ENCODE assay signal across 14 mouse cellular contexts in the genomic region with DNA sequence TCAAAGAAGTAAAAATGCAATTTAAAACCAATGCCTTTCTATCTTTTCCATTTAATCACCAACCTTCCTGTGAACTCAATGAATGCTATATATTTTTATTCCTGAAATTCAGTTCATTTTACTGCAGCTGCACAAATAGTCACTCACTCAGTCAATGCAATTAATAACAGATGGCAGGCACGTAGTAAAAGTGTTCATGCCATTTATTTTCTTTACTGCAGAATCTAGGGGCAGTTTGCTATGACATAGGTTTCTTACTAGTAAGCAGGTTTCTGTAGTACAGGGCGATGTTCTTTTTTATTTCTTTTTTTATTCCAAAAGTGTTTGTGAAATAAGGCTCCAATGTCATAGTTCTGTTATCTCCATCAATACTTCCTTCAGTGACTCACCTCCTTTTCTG.
"Had no signal": no experiment of that assay in that cellular context is flagged by ENCODE, and none has a peak within 500 bp of the region (broad histone marks: within the 10 kb centered on the region; RNA-seq: fewer than 3 reads in every experiment).

No protein-coding gene starts in this region.

- H3K36me3 ChIP-seq: liver, embryonic 13.5 days; lung, embryonic 15.5 days; midbrain, embryonic 12.5 days; neural tube, embryonic 13.5 days; stomach, embryonic 15.5 days had no signal

- H3K9me3 ChIP-seq: liver, embryonic 13.5 days; lung, embryonic 15.5 days; megakaryocyte, embryonic 14.5 days; midbrain, embryonic 12.5 days; neural tube, embryonic 13.5 days; stomach, embryonic 15.5 days had no signal

- ATAC-seq: liver, postnatal 0 days; midbrain, embryonic 16.5 days had no signal

- H3K27me3 ChIP-seq: liver, embryonic 13.5 days; lung, embryonic 15.5 days; megakaryocyte, embryonic 14.5 days; midbrain, embryonic 12.5 days; neural tube, embryonic 13.5 days; stomach, embryonic 15.5 days had no signal

- H3K4me3 ChIP-seq: liver, embryonic 13.5 days; lung, embryonic 15.5 days; megakaryocyte, embryonic 14.5 days; midbrain, embryonic 12.5 days; neural tube, embryonic 13.5 days; stomach, embryonic 15.5 days had no signal

- DNase-seq: kidney, adult 11 months; liver; liver, embryonic 13.5 days; liver, postnatal 0 days; lung, postnatal 14 days; retina, postnatal 1 day; thymus, postnatal 36 days had no signal

- H3K4me1 ChIP-seq: liver, embryonic 13.5 days; lung, embryonic 15.5 days; megakaryocyte, embryonic 14.5 days; midbrain, embryonic 12.5 days; neural tube, embryonic 13.5 days; stomach, embryonic 15.5 days had no signal

- H3K27ac ChIP-seq: liver, embryonic 13.5 days; lung, embryonic 15.5 days; macrophage; midbrain, embryonic 12.5 days; neural tube, embryonic 13.5 days; stomach, embryonic 15.5 days had no signal

- H3K4me2 ChIP-seq: liver, embryonic 13.5 days; lung, embryonic 15.5 days; midbrain, embryonic 12.5 days; neural tube, embryonic 13.5 days; stomach, embryonic 15.5 days had no signal

- H3K9ac ChIP-seq: liver, embryonic 13.5 days; liver, postnatal 0 days; lung, embryonic 15.5 days; midbrain, embryonic 12.5 days; neural tube, embryonic 13.5 days; stomach, embryonic 15.5 days had no signal
